Mouse (Mus musculus) activated CD4-positive, CD25-positive, alpha-beta regulatory T cell, adult 4 months (primary cell): ENCODE measurements around the gene Rinl. TPM values are rescaled to one million over a fixed set of nuclear protein-coding genes. Genes with fewer than 3 reads are reported as not detected.

Experiments
- ATAC-seq: one replicate; pipeline ENCODE4 v1.8.0; 2017
- polyA plus RNA-seq, 2 experiments: library from polyadenylated mRNA; unstranded; fragments of 100-300 nt; shearing (Covaris generic); gene quantifications; one replicate each; pipeline ENCODE4 v1.2.1; 2017

Rinl gene
- polyA plus RNA-seq, 2 experiments from 2014 or later = 199 to 272 TPM

DNA sequence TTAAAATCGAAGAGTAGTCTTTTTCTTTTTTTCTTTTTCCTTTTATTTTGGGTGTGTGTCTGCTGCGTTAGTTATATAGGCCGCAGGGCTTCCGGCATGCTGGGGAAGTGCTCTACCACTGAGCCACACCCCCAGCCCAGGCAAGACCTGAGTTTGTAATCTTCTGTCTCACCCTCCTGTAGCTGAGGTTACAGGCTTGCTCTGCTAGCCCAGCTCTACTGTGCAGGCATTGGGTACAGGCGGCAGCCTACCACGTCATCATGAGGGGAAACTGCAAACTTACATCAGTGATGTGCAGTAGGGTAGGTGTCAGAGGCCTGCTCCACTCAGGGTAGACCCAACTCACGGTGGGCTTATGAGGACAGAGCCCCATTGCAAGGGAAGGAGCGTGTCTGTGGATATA lies 7.5 kb upstream of the Rinl start:
- ATAC-seq = peak; percentile 92

DNA sequence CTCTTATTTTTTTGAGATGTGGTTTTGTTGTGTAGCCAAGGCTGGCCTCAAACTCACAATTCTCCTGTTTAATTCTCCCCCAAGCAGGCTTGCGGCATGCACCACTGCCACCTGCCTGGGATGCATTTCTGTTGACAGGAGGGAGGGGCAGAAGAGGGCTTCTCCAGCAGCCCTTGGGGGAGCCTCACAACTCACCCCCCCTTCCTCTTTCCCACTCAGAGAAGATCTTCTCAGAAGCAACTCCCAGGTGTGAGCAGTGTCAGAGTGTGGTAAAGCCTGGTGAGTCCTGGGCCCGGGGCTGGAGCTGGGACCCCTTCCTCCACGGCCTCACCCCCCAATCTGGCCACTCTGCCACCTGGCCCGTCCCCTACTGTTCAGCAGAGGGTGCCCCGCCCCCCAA lies 3.6 kb upstream of the Rinl start:
- no peak for ATAC-seq

DNA sequence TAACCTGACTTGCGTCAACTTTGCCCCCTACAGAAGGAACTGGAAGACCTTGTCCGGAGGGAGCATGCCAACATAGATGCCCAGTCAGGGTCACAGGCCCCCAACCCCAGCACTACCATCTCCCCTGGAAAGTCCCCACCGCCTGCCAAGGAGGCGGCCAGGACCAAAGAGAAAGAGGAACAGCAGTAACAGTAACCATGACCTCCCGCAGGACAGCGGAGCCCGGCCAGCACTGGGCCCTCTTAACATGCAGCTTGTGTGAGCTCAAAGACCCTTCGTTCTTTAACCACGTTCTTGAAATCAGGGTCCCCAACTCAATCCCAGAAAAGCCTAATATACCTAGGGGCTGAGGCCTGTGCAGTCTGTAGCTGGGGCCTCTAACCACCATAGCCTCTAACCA lies 885 bp upstream of the Rinl start:
- no peak for ATAC-seq

DNA sequence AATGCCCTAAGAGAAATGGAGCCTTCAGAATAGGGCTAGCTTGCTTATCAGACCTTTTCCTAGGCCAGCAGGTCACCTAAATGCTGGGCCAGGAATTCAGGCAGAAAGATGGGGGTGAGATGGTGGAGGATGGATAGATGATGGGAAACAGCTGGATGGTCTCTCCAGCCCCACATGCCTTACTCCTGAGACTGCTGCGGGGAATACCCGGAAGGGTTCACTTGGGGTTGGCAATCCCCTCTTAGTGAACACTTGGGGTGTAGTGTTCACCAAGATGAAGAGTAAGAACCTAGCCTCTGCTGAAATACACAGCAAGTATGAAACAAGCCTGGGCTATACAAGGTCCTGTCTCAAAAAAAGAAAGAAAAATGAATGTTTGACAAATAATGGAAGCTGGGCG lies 466 bp downstream of the Rinl start:
- no peak for ATAC-seq

DNA sequence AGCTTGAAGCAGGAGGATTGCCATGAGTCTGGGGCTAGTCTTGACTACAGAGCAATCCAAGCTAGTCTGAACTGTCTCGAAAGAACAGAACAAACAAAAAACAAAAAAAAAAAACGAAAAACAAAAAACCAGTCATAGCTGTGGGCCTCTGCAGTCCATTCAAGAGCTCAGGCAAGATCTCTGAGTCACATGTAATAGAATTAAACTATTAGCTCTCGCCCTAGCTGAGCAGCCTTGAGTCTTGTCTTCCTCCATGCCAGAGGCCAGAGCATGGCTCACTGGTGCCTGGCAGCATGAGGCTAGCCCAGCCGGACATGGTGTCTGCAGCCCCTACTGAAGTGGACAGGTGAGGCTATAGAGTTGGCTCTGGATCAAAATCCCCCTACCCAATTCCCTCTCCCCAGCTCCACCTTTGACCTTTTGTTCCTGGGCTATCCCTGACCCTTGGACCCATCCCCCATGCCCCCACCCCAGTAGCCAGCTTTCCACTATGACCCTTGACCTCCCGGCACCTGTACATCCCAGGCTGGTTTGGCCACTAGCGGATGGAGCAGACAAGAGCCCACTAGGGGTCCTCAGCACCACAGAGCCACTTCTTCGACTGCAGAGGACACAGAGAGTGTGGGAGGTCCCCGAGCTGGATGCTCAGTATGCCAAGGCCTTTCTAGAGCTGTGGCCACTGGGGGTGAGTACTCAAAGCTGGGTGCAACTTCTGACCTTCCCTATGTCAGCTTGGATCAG lies 1.5 kb downstream of the Rinl start:
- ATAC-seq = no peak

DNA sequence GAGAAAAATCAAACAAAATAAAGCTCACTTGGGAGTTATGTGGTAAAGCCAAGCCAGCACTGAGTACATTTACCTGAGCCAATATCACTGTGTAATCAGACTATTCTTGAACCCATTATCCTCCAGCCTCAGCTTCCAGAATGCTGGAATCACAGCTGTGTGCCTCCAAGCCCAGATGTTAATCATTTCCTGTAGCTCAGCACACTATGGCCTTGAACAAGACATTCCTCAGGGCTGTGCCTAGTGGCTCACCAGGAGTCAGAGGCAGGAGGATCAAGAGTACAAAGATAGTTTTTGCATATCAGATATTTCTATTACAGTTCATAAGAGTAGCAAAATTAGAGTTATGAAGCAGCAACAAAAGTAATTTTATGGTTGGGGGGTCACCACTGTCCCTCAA lies 2.9 kb downstream of the Rinl start:
- no peak for ATAC-seq

DNA sequence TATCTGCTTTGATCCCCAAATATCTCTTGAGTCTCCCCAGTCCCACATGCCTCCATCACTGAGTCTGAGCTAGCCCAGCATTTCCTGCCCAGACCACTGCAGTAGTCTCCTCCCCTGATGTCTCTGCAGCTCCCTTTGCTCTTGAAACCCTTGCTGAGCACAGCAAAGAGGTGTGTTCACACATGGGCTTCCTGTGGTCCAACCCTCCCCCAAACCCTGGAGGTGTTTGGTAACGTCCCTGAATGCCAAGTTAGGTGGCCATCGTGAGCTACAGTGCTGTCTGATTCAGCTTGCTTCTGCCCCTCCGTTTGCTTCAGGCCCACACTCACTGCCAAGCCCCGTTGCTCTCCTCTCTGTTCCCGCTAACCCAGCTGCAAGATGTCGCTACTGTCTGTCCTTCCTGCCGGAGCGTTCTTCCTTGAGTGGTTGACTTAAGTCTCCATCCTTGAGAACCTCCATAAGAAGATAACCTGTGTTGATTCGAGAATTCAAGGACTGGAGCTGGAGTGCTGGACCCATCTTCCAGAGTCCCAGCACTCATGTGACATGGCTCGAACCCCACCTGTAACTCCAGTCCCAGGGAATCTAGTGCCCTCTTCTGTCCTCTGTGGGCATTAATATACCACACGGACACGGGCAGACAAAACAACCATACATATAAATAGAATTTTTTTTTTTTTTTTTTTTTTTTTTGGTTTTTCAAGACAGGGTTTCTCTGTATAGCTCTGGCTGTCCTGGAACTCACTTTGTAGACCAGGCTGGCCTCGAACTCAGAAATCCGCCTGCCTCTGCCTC lies 3.8 kb downstream of the Rinl start:
- peak; percentile 77 for ATAC-seq

DNA sequence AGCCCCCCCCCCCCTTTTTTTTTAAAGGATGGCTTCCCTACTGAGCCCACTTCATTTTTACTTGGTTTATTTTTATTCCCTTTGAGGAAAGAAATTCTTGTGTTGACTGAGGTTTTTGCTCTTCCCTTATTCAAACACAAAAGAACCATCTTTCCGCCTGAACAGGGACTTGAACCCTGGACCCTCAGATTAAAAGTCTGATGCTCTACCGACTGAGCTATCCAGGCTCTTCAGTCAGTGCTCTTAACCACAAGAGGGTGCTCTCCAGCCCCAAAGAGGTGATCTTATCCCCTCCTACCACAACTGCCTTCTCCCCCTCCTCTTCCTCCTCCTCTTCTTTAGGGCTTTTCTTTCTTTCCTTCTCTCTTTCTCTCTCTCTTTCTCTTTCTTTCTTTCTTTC lies 5.1 kb downstream of the Rinl start:
- no peak for ATAC-seq

DNA sequence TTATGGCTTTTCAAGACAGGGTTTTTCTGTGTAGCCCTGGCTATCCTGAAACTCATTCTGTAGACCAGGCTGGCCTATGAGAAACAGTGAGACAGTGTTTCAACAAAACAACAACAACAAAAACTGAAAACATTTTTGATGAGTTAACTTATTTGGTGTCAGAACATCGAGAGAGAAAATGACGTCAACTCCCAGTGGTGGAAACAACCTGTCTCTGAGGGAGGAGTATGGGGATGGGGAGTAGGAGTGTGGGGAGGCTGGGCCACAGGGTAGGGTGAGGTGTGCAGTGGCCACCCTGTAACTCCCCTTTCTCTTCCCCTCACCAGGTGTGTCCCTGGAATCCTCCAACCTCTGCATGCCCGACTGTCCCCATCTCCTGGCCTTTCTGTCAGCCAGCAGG lies 5.7 kb downstream of the Rinl start:
- no peak for ATAC-seq

DNA sequence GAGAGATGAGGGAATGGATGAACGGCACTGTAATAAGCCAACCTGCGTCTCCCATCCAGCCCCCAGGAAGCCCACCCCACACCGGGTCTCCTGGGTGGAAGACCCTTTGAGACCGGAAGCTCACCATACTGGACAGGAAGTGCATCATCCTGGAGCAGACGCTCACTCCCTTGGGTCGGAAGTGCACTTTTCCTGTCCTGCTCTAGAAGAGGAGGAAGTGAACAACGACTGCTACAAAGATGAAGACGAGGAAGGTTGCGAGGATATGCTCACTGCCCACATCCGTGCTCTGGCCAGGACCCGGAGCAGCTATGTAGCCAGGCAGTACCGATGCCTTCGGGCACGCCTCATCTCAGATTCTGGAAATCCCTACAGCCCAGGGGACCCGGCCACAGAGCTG lies 7.1 kb downstream of the Rinl start:
- peak; percentile 8 for ATAC-seq

DNA sequence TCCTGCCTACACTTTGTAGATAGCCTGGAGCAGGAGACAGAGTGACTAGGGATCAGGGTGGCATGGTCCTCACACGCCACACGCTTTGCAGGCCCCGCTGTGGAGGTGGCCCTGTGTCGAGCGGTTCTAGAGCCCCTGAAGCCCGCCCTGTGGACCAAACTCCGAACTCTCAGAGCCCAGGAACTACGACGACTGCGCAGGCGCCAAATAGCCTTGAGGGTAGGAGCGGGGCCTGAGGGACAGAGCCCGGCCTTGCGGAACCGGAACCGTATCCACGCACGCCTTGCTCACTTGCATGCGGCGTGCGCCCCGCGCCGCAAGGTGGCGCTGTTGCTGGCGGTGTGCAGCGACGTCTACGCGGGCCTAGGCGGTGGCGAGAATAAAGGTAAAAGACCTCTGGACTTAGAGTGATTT lies 7.8 kb downstream of the Rinl start:
- peak; percentile 21 for ATAC-seq

DNA sequence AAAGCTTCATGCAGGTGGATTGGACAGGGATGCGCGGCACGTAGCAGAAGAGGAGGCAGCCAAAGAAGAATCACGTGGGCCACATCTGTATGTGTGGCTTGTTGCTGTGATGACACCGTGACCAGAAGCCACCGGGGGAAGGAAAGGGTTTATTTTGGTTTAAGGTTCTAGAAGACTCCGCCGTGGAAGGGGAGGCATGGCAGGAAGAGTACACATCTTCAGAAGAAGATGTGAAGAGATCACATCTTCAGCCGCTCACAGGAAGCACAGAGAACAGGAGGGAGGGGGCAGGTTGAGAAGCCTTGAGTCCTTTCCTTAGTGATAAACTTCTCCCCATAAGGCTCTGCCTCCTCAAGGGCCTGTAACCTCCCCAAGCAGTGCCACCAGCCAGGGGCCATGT lies 11.2 kb downstream of the Rinl start:
- peak; percentile 56 for ATAC-seq

DNA sequence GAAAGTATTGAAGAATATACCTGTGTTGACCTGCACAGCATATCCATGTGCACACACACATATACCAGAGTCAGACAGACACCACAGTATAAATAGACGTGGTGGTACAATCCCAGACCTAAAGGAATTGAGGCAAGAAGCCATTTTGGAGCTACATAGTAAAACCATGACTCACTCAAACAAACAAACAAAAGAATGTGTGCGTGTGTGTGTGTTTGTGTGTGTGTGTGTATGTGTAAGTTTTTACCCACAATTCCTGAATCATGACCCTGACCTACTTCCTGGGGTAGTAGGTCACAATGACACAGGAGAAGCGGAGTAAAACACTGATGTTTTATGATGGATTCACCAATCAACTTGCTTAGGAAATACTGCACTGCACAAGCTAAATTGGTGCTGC lies 12.7 kb downstream of the Rinl start:
- no peak for ATAC-seq

DNA sequence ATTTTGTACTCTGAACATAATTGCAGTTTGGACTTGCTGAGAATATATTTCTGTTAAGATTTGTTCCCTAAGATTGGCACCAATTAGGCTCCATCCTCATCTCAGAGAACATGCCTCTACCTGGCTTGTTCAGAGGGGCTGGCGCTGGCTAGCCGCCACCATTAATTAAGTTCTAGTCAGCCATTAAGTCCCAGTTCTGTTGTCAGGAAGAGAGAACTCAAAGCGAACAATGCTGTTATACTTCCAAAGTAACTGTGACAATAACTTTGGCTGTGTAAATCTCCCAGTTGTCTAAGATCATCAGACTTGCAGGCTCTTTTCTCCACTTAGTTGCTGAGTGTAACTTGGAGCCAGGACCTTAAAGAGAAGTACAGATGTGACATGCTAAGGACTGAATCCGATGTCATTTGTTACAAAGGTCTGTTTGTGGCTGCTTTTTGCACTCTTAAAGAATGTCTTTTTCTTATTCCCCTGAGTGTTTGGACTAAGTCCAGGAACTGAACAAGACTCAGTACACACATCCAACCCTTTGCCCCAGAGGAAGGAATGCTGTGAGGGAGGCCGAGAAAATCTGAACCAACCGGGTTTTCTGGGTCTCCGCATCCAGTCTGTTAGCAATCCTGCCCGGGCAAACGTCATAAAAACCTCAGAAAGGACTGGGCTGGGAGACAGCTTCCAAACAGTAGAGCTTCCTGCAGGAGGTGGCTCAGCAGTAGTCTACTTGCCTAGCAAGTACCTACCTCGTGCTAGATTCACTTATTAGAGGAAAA lies 13.3 kb downstream of the Rinl start:
- no peak for ATAC-seq

DNA sequence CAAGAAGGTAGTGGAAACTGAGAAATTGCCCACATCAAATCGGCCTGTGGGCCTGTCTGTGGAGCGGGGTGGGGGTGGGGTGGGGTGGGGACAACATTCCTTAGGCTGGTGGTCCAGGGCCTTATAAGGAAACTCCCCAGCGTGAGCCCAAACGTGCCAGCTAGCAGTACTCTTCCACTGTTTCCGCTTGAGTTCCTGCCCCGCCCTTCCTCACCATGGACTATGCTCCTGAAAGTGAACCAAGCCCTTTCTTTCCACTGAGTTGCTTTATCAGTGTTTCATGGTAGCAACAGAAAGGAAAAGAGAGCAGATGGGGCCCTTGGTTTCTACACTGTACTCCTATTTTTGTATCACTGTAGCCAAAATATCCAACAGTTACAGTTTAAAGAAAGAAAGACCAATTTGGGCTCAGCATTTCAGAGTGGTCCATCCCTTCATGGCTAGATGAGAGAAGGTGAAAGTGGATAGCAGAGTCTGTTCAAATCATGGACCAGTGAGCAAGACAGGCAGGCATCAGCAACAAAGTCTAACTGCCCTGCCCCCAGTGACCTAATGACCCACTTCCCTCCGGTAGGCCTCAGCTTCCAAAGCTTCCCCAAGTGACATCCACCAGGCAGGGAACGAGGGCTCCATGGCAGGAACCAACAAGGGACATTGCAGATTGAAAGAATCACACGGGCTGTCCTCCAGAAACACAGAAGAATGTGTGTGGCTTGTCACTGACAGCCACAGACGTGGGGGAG lies 14.2 kb downstream of the Rinl start:
- ATAC-seq = no peak

DNA sequence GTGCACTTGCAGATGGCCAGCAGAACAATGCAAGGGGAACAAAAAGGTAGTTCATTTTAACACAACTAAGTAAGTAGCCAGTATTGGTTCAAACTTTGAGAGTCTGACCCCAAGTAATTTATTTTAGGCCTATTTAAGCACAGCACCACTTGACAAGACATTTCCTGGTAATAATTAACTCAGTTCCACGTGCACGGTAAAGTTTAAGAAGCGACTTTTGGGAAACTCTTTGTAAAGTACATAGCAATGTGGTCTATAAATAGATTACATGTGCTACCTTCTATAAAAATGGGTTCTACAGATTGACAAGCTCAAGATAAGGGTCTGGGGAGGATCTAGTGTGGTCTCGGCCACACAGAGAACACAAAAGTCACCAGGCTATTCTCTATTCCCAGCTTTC lies 15.0 kb downstream of the Rinl start:
- no peak for ATAC-seq

DNA sequence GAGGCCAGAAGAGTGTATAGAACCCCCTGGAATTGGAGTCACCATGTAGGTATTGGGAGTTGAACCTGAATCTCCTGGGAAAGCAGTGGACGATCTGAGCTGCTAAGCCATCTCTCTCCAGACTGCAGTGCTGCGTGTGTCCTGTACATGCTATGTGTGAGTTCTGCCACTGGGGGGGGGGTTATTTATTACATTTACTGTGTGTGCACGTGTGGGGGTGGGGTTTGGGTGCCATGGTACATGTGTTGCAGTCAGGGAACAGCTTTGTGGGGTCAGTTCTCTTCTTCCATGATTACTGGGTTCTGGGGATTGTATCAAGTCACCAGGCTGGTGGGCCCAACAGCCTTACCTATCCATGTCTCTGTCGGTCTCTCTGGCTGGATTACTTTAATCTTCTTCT lies 18.1 kb downstream of the Rinl start:
- ATAC-seq = no peak

DNA sequence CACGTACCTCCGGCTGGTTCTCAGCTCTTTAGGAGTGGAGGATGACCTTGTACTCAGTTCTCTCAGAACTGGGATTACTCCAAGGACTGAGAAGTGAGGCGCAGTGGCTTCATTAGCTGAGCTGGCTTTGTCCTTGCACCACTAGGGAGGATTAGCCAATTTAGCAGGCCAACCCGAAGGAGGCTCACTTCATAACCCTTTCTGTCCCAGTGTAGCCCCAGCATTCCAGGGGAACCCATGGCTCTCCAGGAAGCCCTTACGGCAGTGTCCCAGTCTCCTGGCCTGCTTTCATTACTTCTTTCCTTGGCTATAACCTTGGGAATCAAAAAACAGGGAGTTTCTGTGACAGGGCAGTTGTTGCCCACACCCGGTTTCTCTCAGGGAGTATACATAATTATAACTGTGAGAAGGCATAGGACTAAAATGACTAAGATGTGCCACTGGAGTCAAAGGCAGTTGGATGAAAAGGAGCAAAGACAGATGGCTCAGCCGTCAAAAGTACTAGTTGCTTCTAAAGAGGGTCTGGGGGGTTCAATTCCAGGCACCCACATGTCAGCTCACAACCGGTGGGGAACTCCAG lies 19.0 kb downstream of the Rinl start:
- no peak for ATAC-seq

DNA sequence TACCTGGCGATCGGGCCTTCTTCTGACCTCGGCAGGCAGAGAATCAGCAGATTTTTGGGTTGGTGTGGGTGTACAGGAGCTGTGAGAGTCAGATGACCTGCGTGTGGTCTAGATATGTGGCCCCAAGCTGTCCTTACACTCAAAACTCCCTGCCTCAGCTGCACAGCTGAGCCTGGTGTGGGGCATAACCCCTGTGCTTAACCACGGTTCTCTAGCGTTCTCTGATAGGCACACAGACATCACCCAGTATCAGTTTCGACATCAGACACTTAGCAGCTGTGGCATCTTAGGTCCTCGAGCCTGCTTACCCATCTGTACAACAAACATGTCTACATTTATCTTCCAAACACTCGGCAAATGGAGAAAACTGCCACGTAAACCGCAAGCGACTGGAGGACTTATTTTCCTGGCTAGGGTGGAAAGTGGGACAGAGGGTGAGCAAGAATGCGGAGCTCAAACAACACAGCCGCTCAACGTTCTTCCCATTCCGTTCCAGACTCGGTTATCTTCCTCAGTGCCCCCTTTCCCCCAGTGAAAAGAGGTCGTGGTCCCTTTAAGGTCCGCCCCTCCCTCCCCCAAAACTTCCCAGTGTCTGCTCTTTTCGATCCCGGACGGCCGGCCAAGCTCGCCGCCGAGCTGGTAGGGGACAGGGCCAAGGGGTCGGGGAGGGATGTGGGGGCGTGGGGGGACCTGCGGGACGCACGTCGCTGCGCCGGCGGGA lies 19.6 kb downstream of the Rinl start, which contains the start of gene Hnrnpl:
Gene Hnrnpl (plus strand): TSS at position 321 of the 721 bp plus-strand sequence.
- peak; percentile 12 for ATAC-seq

DNA sequence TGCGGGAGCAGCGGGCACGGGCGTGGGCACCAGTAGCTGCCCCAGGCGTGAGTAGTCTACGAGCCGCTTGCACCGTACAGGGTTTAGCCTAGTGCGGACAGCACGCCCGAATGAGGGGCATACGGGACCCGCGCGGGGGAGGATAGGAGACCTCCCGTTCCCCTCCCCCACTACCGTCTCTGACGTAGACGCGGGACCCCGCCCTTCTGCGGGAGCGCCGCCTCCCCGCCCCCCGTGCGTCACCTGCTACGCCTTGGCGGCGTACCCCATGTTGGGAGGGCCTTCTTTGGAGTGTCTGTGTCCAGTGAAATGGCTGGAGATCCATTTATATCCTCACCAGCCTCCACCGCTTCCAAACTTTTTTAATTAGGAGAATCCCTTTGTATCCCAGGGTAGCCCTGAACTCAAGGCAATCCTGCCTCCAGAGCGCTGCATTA lies 20.2 kb downstream of the Rinl start:
- peak; percentile 37 for ATAC-seq

DNA sequence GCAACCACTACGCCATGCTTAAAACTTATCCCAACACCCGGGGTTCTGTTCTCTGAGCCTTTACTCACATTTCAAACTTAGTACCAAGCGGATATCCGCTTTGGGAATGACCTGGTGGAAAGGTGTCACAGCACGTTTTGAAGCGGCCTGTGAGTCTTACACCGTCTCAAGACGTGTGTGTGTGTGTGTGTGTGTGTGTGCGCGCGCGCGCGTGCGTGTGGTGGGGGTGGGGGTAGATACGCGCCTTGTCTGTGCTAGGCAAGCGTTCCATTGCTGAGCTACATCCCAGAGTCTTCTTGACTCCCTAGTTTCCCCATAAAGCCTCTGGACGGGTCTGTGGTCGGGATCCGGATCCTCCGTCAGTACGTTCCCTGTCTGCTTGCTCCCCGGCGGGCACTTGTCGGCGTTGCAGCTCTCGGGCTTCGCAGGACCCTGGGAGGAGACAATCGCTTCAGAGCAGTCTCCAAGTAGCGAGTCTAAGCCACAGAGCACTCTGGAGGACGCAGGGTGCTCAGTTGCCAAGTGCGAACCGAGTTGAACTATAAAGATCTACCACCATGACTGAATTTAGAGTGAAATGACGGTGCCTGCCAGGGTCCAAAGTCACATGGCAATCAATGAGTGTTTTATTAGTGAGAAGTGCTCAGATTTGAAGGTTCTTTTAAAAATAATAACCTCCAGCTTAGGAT lies 20.8 kb downstream of the Rinl start:
- ATAC-seq = peak; percentile 21
